Mouse (Mus musculus): ENCODE results near the gene Gtf2ird2.

The Gtf2ird2 gene

GRCm38 (mm10) chr5:134183880-134184808 is at the start of gene Gtf2ird2:
Gene Gtf2ird2 (plus strand): TSS chr5:134184019.
- peak; percentile 99 for DNase-seq (ENCODE audit: low read depth, low spot score)

GRCm38 (mm10) chr5:134136022-134136421 is 47.8 kb upstream of the Gtf2ird2 start:
- no peak for DNase-seq (ENCODE audit: low read depth, low spot score)

GRCm38 (mm10) chr5:134137933-134138332 is 45.9 kb upstream of the Gtf2ird2 start:
- no peak for DNase-seq (ENCODE audit: low read depth, low spot score)

GRCm38 (mm10) chr5:134139429-134139828 is 44.4 kb upstream of the Gtf2ird2 start:
- no peak for DNase-seq (ENCODE audit: low read depth, low spot score)

GRCm38 (mm10) chr5:134141236-134141635 is 42.6 kb upstream of the Gtf2ird2 start:
- no peak for DNase-seq (ENCODE audit: low read depth, low spot score)

GRCm38 (mm10) chr5:134142381-134142780 is 41.4 kb upstream of the Gtf2ird2 start:
- DNase-seq (ENCODE audit: low read depth, low spot score), result no peak

- no peak for DNase-seq (ENCODE audit: low read depth, low spot score)
Observed at GRCm38 (mm10) chr5:134144986-134145385, 38.8 kb upstream of the Gtf2ird2 start.

- DNase-seq (ENCODE audit: low read depth, low spot score), result no peak
Observed at GRCm38 (mm10) chr5:134147194-134147753, 36.5 kb upstream of the Gtf2ird2 start.

- DNase-seq (ENCODE audit: low read depth, low spot score), result no peak
Observed at GRCm38 (mm10) chr5:134148153-134148552, 35.7 kb upstream of the Gtf2ird2 start.

- DNase-seq (ENCODE audit: low read depth, low spot score), result no peak
Observed at GRCm38 (mm10) chr5:134151895-134152294, 31.9 kb upstream of the Gtf2ird2 start.

- no peak for DNase-seq (ENCODE audit: low read depth, low spot score)
Observed at GRCm38 (mm10) chr5:134155916-134156466, 27.8 kb upstream of the Gtf2ird2 start.

- no peak for DNase-seq (ENCODE audit: low read depth, low spot score)
Observed at GRCm38 (mm10) chr5:134164688-134165087, 19.1 kb upstream of the Gtf2ird2 start.

GRCm38 (mm10) chr5:134166642-134167041 is 17.2 kb upstream of the Gtf2ird2 start:
- no peak for DNase-seq (ENCODE audit: low read depth, low spot score)

GRCm38 (mm10) chr5:134168033-134168432 is 15.8 kb upstream of the Gtf2ird2 start:
- no peak for DNase-seq (ENCODE audit: low read depth, low spot score)

- DNase-seq (ENCODE audit: low read depth, low spot score), result no peak
Observed at GRCm38 (mm10) chr5:134169231-134169630, 14.6 kb upstream of the Gtf2ird2 start.

- no peak for DNase-seq (ENCODE audit: low read depth, low spot score)
Observed at GRCm38 (mm10) chr5:134170167-134170566, 13.7 kb upstream of the Gtf2ird2 start.

- DNase-seq (ENCODE audit: low read depth, low spot score), result peak; percentile 33
Observed at GRCm38 (mm10) chr5:134173206-134173605, 10.6 kb upstream of the Gtf2ird2 start.

- DNase-seq (ENCODE audit: low read depth, low spot score), result no peak
Observed at GRCm38 (mm10) chr5:134175696-134176095, 8.1 kb upstream of the Gtf2ird2 start.

GRCm38 (mm10) chr5:134176169-134176881 is 7.5 kb upstream of the Gtf2ird2 start, which contains the start of gene Rcc1l:
Gene Rcc1l (minus strand): TSS chr5:134176774.
- peak; percentile 87 for DNase-seq (ENCODE audit: low read depth, low spot score)

- DNase-seq (ENCODE audit: low read depth, low spot score), result no peak
Observed at GRCm38 (mm10) chr5:134178536-134178935, 5.3 kb upstream of the Gtf2ird2 start.

GRCm38 (mm10) chr5:134179871-134180270 is 3.9 kb upstream of the Gtf2ird2 start:
- DNase-seq (ENCODE audit: low read depth, low spot score), result peak; percentile 88

- DNase-seq (ENCODE audit: low read depth, low spot score), result no peak
Observed at GRCm38 (mm10) chr5:134182172-134182571, 1.6 kb upstream of the Gtf2ird2 start.

Data from forelimb bud, embryonic 11.5 days (tissue).